Mouse (Mus musculus) CH12.LX (cell line): Measurements from ENCODE around the gene 1700056E22Rik. TPM values are rescaled to one million over a fixed set of nuclear protein-coding genes. Genes with fewer than 3 reads are reported as not detected.

ENCODE experiments used
- DNase-seq: peaks from one replicate; pipeline ENCODE4 v3.0.0-alpha.2; 2013; ENCODE audit errors: extremely low read depth
- H3K27ac ChIP-seq: 2 replicates; pipeline ENCODE4 v1.5.1; 2012; ENCODE audit warnings: low read depth, mild to moderate bottlenecking, control low read depth, moderate library complexity; ENCODE audit not compliant: insufficient read depth
- H3K27me3 ChIP-seq: replicated peaks from 2 replicates; pipeline ENCODE3; 2012; ENCODE audit warnings: inconsistent platforms
- H3K36me3 ChIP-seq, 2 experiments: replicated peaks in 1 of 2; 2 replicates each; pipeline versions ENCODE3 to v1.6.1; 2012; ENCODE audit warnings: inconsistent platforms in 1 of 2, low read length in 1 of 2, mild to moderate bottlenecking in 1 of 2, mixed read lengths in 1 of 2, moderate library complexity in 1 of 2; ENCODE audit not compliant: control insufficient read depth in 1 of 2, insufficient read depth in 1 of 2
- H3K4me1 ChIP-seq, 2 experiments: 2 replicates each; pipeline ENCODE4 v1.6.1; 2012; ENCODE audit warnings: inconsistent platforms in 1 of 2, moderate library complexity in 1 of 2; ENCODE audit not compliant: insufficient read depth in 2 of 2, control insufficient read depth in 1 of 2
- H3K4me2 ChIP-seq: 2 replicates; pipeline ENCODE4 v1.6.1; 2012; ENCODE audit warnings: low read depth, mild to moderate bottlenecking, control low read depth; ENCODE audit not compliant: poor library complexity, insufficient read depth, severe bottlenecking
- H3K4me3 ChIP-seq, 3 experiments: fragments of 150-350 bp in 1 of 3; sonication (generic) in 1 of 3; replicated peaks in 1 of 3; 2 replicates each; pipeline versions ENCODE3 to v1.5.1; 2011 to 2012; ENCODE audit warnings: low read depth in 2 of 3, low read length in 2 of 3, mild to moderate bottlenecking in 2 of 3, moderate library complexity in 2 of 3, control low read depth in 1 of 3, improper control_type of control experiment in 1 of 3, inconsistent platforms in 1 of 3, mixed read lengths in 1 of 3; ENCODE audit not compliant: poor library complexity in 1 of 3
- H3K79me2 ChIP-seq: replicated peaks from 2 replicates; pipeline ENCODE4 v1.6.1; 2012; ENCODE audit warnings: mild to moderate bottlenecking, moderate library complexity; ENCODE audit not compliant: control insufficient read depth, poor library complexity, insufficient read depth, severe bottlenecking; ENCODE audit errors: extremely low read depth
- H3K9ac ChIP-seq: 2 replicates; pipeline ENCODE4 v1.6.1; 2012; ENCODE audit warnings: low read depth, mild to moderate bottlenecking, control low read depth, moderate library complexity; ENCODE audit not compliant: insufficient read depth
- H3K9me3 ChIP-seq: replicated peaks from 2 replicates; pipeline ENCODE3; 2012; ENCODE audit warnings: low read length, inconsistent platforms, mixed read lengths
- CHD1 ChIP-seq: IDR thresholded peaks from 2 replicates; pipeline ENCODE4 v1.6.1; 2012; ENCODE audit warnings: low read depth, low read length, improper control_type of control experiment, inconsistent platforms
- CHD2 ChIP-seq: IDR thresholded peaks from 2 replicates; pipeline ENCODE4 v1.6.1; 2011; ENCODE audit warnings: low read length, improper control_type of control experiment
- CTCF ChIP-seq, 2 experiments: IDR thresholded peaks in 1 of 2; conservative IDR thresholded peaks in 1 of 2; 2 replicates each; pipeline ENCODE4 v1.5.1; 2011 to 2012; ENCODE audit warnings: low read depth in 2 of 2, low read length in 2 of 2, improper control_type of control experiment in 1 of 2, inconsistent platforms in 1 of 2, mild to moderate bottlenecking in 1 of 2, moderate library complexity in 1 of 2
- ELF1 ChIP-seq: IDR thresholded peaks from 2 replicates; pipeline ENCODE4 v1.6.1; 2014; ENCODE audit warnings: low read depth, mild to moderate bottlenecking, inconsistent platforms, low read length, improper control_type of control experiment
- HCFC1 ChIP-seq: IDR thresholded peaks from 2 replicates; pipeline ENCODE4 v1.6.1; 2012; ENCODE audit warnings: low read depth, mild to moderate bottlenecking, inconsistent platforms, low read length, improper control_type of control experiment
- JUN ChIP-seq: IDR thresholded peaks from 2 replicates; pipeline ENCODE4 v1.6.1; 2011; ENCODE audit warnings: low read depth, mild to moderate bottlenecking, low read length, improper control_type of control experiment, moderate library complexity; ENCODE audit not compliant: insufficient read depth
- JUND ChIP-seq: conservative IDR thresholded peaks from 2 replicates; pipeline ENCODE4 v1.6.1; 2011; ENCODE audit warnings: low read depth, low read length, improper control_type of control experiment
- KAT2A ChIP-seq: IDR thresholded peaks from 2 replicates; pipeline ENCODE4 v1.6.1; 2012; ENCODE audit warnings: low read length, improper control_type of control experiment, inconsistent platforms; ENCODE audit not compliant: insufficient replicate concordance
- MAX ChIP-seq: IDR thresholded peaks from 2 replicates; pipeline ENCODE4 v1.6.1; 2011; ENCODE audit warnings: low read length, improper control_type of control experiment
- MAZ ChIP-seq: IDR thresholded peaks from 2 replicates; pipeline ENCODE4 v1.6.1; 2012; ENCODE audit warnings: low read depth, mild to moderate bottlenecking, inconsistent platforms, low read length, improper control_type of control experiment, moderate library complexity
- MXI1 ChIP-seq: IDR thresholded peaks from 2 replicates; pipeline ENCODE4 v1.6.1; 2011; ENCODE audit warnings: mild to moderate bottlenecking, low read depth, low read length, improper control_type of control experiment
- MYC ChIP-seq: IDR thresholded peaks from 2 replicates; pipeline ENCODE4 v1.6.1; 2011; ENCODE audit warnings: low read depth, mild to moderate bottlenecking, improper control_type of control experiment, low read length
- NELFE ChIP-seq: IDR thresholded peaks from 2 replicates; pipeline ENCODE4 v1.6.1; 2011; ENCODE audit warnings: low read depth, low read length, improper control_type of control experiment
- NRF1 ChIP-seq: IDR thresholded peaks from 2 replicates; pipeline ENCODE4 v1.6.1; 2014; ENCODE audit warnings: low read depth, mild to moderate bottlenecking, inconsistent platforms, low read length, improper control_type of control experiment, moderate library complexity
- PAX5 ChIP-seq: IDR thresholded peaks from 2 replicates; pipeline ENCODE4 v1.6.1; 2012; ENCODE audit warnings: low read length, inconsistent platforms, mixed read lengths
- POLR2A ChIP-seq: IDR thresholded peaks from 2 replicates; pipeline ENCODE4 v1.6.1; 2011; ENCODE audit warnings: low read depth, mild to moderate bottlenecking, improper control_type of control experiment, low read length
- RAD21 ChIP-seq: IDR thresholded peaks from 2 replicates; pipeline ENCODE4 v1.6.1; 2011; ENCODE audit warnings: low read depth, mild to moderate bottlenecking, low read length, improper control_type of control experiment, moderate library complexity
- SIN3A ChIP-seq: IDR thresholded peaks from 2 replicates; pipeline ENCODE4 v1.6.1; 2012; ENCODE audit warnings: low read length, improper control_type of control experiment, inconsistent platforms
- SMC3 ChIP-seq: IDR thresholded peaks from 2 replicates; pipeline ENCODE4 v1.6.1; 2011; ENCODE audit warnings: low read depth, low read length, improper control_type of control experiment
- TBP ChIP-seq: conservative IDR thresholded peaks from 2 replicates; pipeline ENCODE4 v1.6.1; 2011; ENCODE audit warnings: low read depth, low read length, improper control_type of control experiment
- TCF12 ChIP-seq: IDR thresholded peaks from 2 replicates; pipeline ENCODE4 v1.6.1; 2014; ENCODE audit warnings: low read depth, mild to moderate bottlenecking, inconsistent platforms, low read length, improper control_type of control experiment
- UBTF ChIP-seq: IDR thresholded peaks from 2 replicates; pipeline ENCODE4 v1.6.1; 2012; ENCODE audit warnings: low read depth, mild to moderate bottlenecking, inconsistent platforms, low read length, improper control_type of control experiment, moderate library complexity
- USF1 ChIP-seq: IDR thresholded peaks from 2 replicates; pipeline ENCODE4 v1.6.1; 2014; ENCODE audit warnings: low read depth, mild to moderate bottlenecking, inconsistent platforms, low read length, improper control_type of control experiment
- USF2 ChIP-seq: conservative IDR thresholded peaks from 2 replicates; pipeline ENCODE4 v1.6.1; 2011; ENCODE audit warnings: low read depth, low read length, improper control_type of control experiment
- ZC3H11A ChIP-seq: IDR thresholded peaks from 2 replicates; pipeline ENCODE4 v1.6.1; 2012; ENCODE audit warnings: low read depth, mild to moderate bottlenecking, inconsistent platforms, low read length, improper control_type of control experiment
- ZKSCAN1 ChIP-seq: IDR thresholded peaks from 2 replicates; pipeline ENCODE4 v1.6.1; 2012; ENCODE audit warnings: low read depth, inconsistent platforms, low read length, improper control_type of control experiment, borderline replicate concordance
- ZMIZ1 ChIP-seq: IDR thresholded peaks from 2 replicates; pipeline ENCODE4 v1.6.1; 2012; ENCODE audit warnings: low read depth, mild to moderate bottlenecking, inconsistent platforms, low read length, improper control_type of control experiment
- ZNF384 ChIP-seq: IDR thresholded peaks from 2 replicates; pipeline ENCODE4 v1.6.1; 2012; ENCODE audit warnings: low read depth, low read length, improper control_type of control experiment, inconsistent platforms
- dilution Hi-C: fragments of 300-500 bp; cut with MboI; formaldehyde crosslinking; loops from 2 replicates; pipeline ENCODE4 v1.14.3; 2020; ENCODE audit warnings: low sequenced_read_pairs; ENCODE audit not compliant: extremely low pct_unique_long_range_greater_than_20kb, extremely low pct_ligation_motif_present
- in situ Hi-C: fragments of 300-500 bp; cut with MboI; formaldehyde crosslinking; loops from 3 replicates; pipeline ENCODE4 v1.14.3; 2019; ENCODE audit warnings: low sequenced_read_pairs, low pct_ligation_motif_present, low pct_unique_long_range_greater_than_20kb, mixed read lengths
- polyA plus RNA-seq: library from polyadenylated mRNA; unstranded; fragments of >175 nt; gene quantifications from 2 replicates; pipeline ENCODE4 v1.2.1, GENCODE M21; 2012; ENCODE audit warnings: low read depth; ENCODE audit not compliant: insufficient read length
- total RNA-seq, 2 experiments: library from RNA; depleted of rRNA; stranded (reverse); fragments of 300-350 nt in 1 of 2; fragments of >200 nt in 1 of 2; gene quantifications; 2 replicates each; pipeline ENCODE4 v1.2.3; 2012 to 2014

The 1700056E22Rik gene
- total and polyA plus RNA-seq, 3 experiments = 0.25 to 1.0 (median 0.26) TPM

DNA sequence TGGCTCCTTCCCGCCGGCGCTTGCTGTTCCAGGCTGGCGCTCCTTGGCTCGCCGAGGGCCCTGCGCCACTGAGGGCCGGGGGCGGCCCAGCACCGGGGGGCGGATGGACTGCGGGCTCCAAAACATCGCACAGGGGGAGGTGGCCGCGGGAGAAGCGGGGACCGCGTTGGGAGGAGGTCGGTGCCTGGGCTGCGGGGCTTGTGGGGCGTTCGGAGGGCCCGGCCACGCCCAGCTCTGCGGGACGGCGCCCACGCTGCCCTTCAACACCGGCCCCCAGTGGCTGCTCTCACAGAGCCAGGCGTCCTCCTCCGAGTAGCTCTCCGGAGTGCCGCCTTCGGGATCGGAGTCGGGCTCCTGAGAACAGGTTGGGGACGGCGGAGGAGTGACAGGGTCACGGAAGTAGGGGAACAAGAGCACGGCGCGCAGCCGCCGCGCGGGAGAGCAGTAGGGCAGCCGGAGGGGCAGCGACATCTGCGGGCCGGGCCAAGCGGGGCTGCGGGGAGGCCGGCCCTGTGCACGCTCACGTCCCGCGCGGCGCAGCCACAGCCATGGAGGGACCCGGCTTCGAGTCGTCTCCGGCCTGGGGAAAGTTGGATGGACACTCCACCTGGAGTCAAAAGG is 601 bp downstream of the 1700056E22Rik start:
- Histone ChIP-seq H3K27ac (peak overlapping the region; percentile 1; the same call in 1 of the 2 replicates), H3K79me2 (no peaks in the 10 kb centered on the region), H3K4me2 (peak overlapping the region; percentile 81), H3K4me3 (peak overlapping the region; percentile 50 to 68 (median 64)), H3K4me1 (peaks cover 0 to 36% of the 10 kb centered on the region in 2 experiments; a peak in 2 of 4 replicates), H3K9me3 (no peaks in the 10 kb centered on the region), H3K9ac (peak overlapping the region; percentile 65), H3K36me3 (peaks cover 0 to 23% of the 10 kb centered on the region in 2 experiments), H3K27me3 (no peaks in the 10 kb centered on the region)
- no peak for DNase-seq
- dilution Hi-C loops (no loop called here), in situ Hi-C loops (loop anchor here (25.0 kb wide), 2 partner anchors 204 to 371 kb away; no protein-coding TSS in a partner anchor)
- peak; percentile 63; the same call in 1 of the 2 replicates for TF ChIP-seq NRF1
- TF ChIP-seq MYC = no peak
- TF ChIP-seq MAX = no peak
- TF ChIP-seq CHD1 = no peak
- TF ChIP-seq RAD21 = peak; percentile 32
- no peak for TF ChIP-seq HCFC1
- TF ChIP-seq SMC3 = peak; percentile 19
- 0 out of 2 replicates have a peak, but pooled peaks have one; percentile 15 for TF ChIP-seq MAZ
- TF ChIP-seq ELF1 = peak; percentile 63
- 0 out of 2 replicates have a peak, but pooled peaks have one; percentile 63 for TF ChIP-seq UBTF
- no peak for TF ChIP-seq NELFE
- 0 out of 2 replicates have a peak, but pooled peaks have one; percentile 5 for TF ChIP-seq SIN3A
- no peak for TF ChIP-seq MXI1
- peak in 1 of 2 experiments; percentile 41; a peak in 2 of 4 replicates for TF ChIP-seq CTCF (conservative IDR thresholded peaks at IDR 0.05 in 1 of 2, IDR thresholded peaks at IDR 0.05 in 1 of 2; ENCODE audit: low read depth in 2 of 2, low read length in 2 of 2)

DNA sequence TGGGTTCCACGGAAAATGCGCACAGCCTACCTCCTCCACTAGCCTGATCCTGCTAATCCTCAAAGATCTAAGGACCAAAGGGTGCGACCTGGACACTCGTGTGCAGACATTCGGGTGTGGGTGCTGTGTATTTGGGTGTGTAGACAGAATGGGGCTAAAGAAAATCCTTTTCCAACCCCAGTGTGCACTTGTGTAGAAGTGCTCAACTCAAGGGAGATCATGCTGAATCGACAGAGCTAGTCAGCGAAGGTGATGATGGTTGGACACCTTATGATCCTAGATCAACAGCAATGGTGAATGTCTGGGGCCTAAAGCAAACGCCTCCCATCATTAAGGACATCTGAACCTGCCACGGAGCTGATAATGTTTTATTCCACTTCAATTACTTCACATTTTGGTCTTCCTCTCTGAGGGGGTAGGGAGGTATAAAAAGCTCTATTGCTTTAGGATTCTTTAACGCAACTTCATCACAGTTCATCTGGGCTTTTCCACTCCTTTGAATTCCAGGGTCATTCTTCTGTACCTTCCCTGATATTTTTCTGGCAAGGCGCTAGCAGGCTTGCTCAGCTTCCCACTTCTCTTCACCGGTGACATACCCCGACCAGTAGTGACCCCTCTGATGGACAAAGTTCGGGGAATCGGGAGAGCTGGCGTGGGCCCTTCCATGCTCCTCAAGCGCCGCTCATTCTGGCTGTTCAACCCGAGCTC is 1.3 kb downstream of the 1700056E22Rik start:
- H3K9ac ChIP-seq = peak overlapping the region; percentile 65
- H3K4me2 ChIP-seq = peak overlapping the region; percentile 81
- peaks cover 0 to 18% of the 10 kb centered on the region in 2 experiments for H3K36me3 ChIP-seq
- H3K79me2 ChIP-seq = no peaks in the 10 kb centered on the region
- DNase-seq = no peak
- H3K9me3 ChIP-seq = no peaks in the 10 kb centered on the region
- no peak for TF ChIP-seq POLR2A
- TF ChIP-seq MAZ = no peak
- TF ChIP-seq TBP = no peak
- TF ChIP-seq MXI1 = no peak
- no peak for TF ChIP-seq USF2
- TF ChIP-seq ZMIZ1 = no peak
- TF ChIP-seq ZKSCAN1 = no peak
- TF ChIP-seq PAX5 = no peak
- TF ChIP-seq ZC3H11A = no peak
- no peak for TF ChIP-seq TCF12
- no peak for TF ChIP-seq MYC
- no peak for TF ChIP-seq JUND
- no peak for TF ChIP-seq ELF1
- TF ChIP-seq NRF1 = no peak
- TF ChIP-seq JUN = no peak
- TF ChIP-seq SIN3A = no peak
- TF ChIP-seq ZNF384 = no peak
- no peak for TF ChIP-seq CHD2
- TF ChIP-seq USF1 = no peak
- TF ChIP-seq KAT2A = no peak
- no peak overlapping the region for H3K27ac ChIP-seq
- H3K4me1 ChIP-seq = peaks cover 0 to 31% of the 10 kb centered on the region in 2 experiments; a peak in 2 of 4 replicates
- dilution Hi-C loops (no loop called here), in situ Hi-C loops (loop anchor here (25.0 kb wide), 2 partner anchors 204 to 371 kb away; no protein-coding TSS in a partner anchor)
- H3K27me3 ChIP-seq = no peaks in the 10 kb centered on the region
- H3K4me3 ChIP-seq = peak overlapping the region in 2 of 3 experiments; percentile 64 to 68
